Mouse (Mus musculus) cerebellum, adult 9-11 months (tissue): Measurements from ENCODE around the gene Nrp1.
A peak's percentile ranks its signal among the peaks of the same experiment; 100 is the strongest.

Experiments used
- DNase-seq: peaks from one replicate; pipeline ENCODE4 v3.0.0; 2022

Nrp1 gene

GRCm38 (mm10) chr8:128358406-128358755, at the start of gene Nrp1:
TSS of gene Nrp1 (plus strand) at chr8:128358604.
- DNase-seq, result no peak

- DNase-seq, result no peak
Observed at GRCm38 (mm10) chr8:128320797-128321196, 37.6 kb upstream of the Nrp1 start.

GRCm38 (mm10) chr8:128327281-128327680, 31.1 kb upstream of the Nrp1 start:
- DNase-seq, result no peak

- no peak for DNase-seq
Observed at GRCm38 (mm10) chr8:128327922-128328321, 30.5 kb upstream of the Nrp1 start.

GRCm38 (mm10) chr8:128329502-128329901, 28.9 kb upstream of the Nrp1 start:
- no peak for DNase-seq

- DNase-seq, result no peak
Observed at GRCm38 (mm10) chr8:128335976-128336375, 22.4 kb upstream of the Nrp1 start.

- no peak for DNase-seq
Observed at GRCm38 (mm10) chr8:128338951-128339350, 19.5 kb upstream of the Nrp1 start.

GRCm38 (mm10) chr8:128339521-128339920, 18.9 kb upstream of the Nrp1 start:
- no peak for DNase-seq

- DNase-seq, result peak; percentile 35
Observed at GRCm38 (mm10) chr8:128350405-128350804, 8.0 kb upstream of the Nrp1 start.

GRCm38 (mm10) chr8:128351211-128351610, 7.2 kb upstream of the Nrp1 start:
- no peak for DNase-seq

GRCm38 (mm10) chr8:128352821-128353220, 5.6 kb upstream of the Nrp1 start:
- no peak for DNase-seq

- DNase-seq, result no peak
Observed at GRCm38 (mm10) chr8:128353999-128354398, 4.4 kb upstream of the Nrp1 start.

- DNase-seq, result no peak
Observed at GRCm38 (mm10) chr8:128355091-128355490, 3.3 kb upstream of the Nrp1 start.

GRCm38 (mm10) chr8:128356170-128356569, 2.2 kb upstream of the Nrp1 start:
- DNase-seq, result no peak

- peak; percentile 37 for DNase-seq
Observed at GRCm38 (mm10) chr8:128356796-128357539, 1.4 kb upstream of the Nrp1 start.

GRCm38 (mm10) chr8:128357540-128358405, 631 bp upstream of the Nrp1 start:
- DNase-seq, result peak; percentile 27

GRCm38 (mm10) chr8:128358756-128359520, 534 bp downstream of the Nrp1 start:
- no peak for DNase-seq

- no peak for DNase-seq
Observed at GRCm38 (mm10) chr8:128359521-128360318, 1.3 kb downstream of the Nrp1 start.

GRCm38 (mm10) chr8:128361343-128361870, 3.0 kb downstream of the Nrp1 start:
- no peak for DNase-seq

- peak; percentile 46 for DNase-seq
Observed at GRCm38 (mm10) chr8:128362940-128363595, 4.7 kb downstream of the Nrp1 start.

- no peak for DNase-seq
Observed at GRCm38 (mm10) chr8:128370496-128370895, 12.1 kb downstream of the Nrp1 start.

GRCm38 (mm10) chr8:128371026-128371425, 12.6 kb downstream of the Nrp1 start:
- DNase-seq, result no peak
